Mouse (Mus musculus) ovary, postnatal 36 days (tissue): ENCODE results near the gene Slc25a43.

Experiments used
- DNase-seq: peaks from one replicate; pipeline ENCODE4 v3.0.0; 2022; ENCODE audit warnings: low spot score, mixed read lengths

The Slc25a43 gene

GRCm38 (mm10) chrX:36743503-36744101 is at the start of gene Slc25a43:
Gene Slc25a43 (plus strand): TSS chrX:36743659.
- peak; percentile 38 for DNase-seq

- DNase-seq: no peak
Observed at GRCm38 (mm10) chrX:36740124-36740951, 3.1 kb upstream of the Slc25a43 start.

- DNase-seq: no peak
Observed at GRCm38 (mm10) chrX:36741278-36741677, 2.2 kb upstream of the Slc25a43 start.

GRCm38 (mm10) chrX:36742744-36743143 is 715 bp upstream of the Slc25a43 start:
- DNase-seq: no peak

GRCm38 (mm10) chrX:36744735-36745134 is 1.3 kb downstream of the Slc25a43 start:
- DNase-seq: peak; percentile 20

GRCm38 (mm10) chrX:36745333-36745732 is 1.9 kb downstream of the Slc25a43 start:
- DNase-seq: no peak

- DNase-seq: no peak
Observed at GRCm38 (mm10) chrX:36746789-36747188, 3.3 kb downstream of the Slc25a43 start.

GRCm38 (mm10) chrX:36748573-36748972 is 5.1 kb downstream of the Slc25a43 start:
- no peak for DNase-seq

GRCm38 (mm10) chrX:36749281-36749785 is 5.9 kb downstream of the Slc25a43 start:
- DNase-seq: no peak

GRCm38 (mm10) chrX:36750591-36750990 is 7.1 kb downstream of the Slc25a43 start:
- no peak for DNase-seq

GRCm38 (mm10) chrX:36752586-36752985 is 9.1 kb downstream of the Slc25a43 start:
- no peak for DNase-seq

- DNase-seq: no peak
Observed at GRCm38 (mm10) chrX:36757796-36758472, 14.5 kb downstream of the Slc25a43 start.

GRCm38 (mm10) chrX:36758566-36758965 is 15.1 kb downstream of the Slc25a43 start:
- no peak for DNase-seq

GRCm38 (mm10) chrX:36760946-36761635 is 17.6 kb downstream of the Slc25a43 start:
- DNase-seq: no peak

GRCm38 (mm10) chrX:36762289-36762688 is 18.8 kb downstream of the Slc25a43 start:
- DNase-seq: no peak

- DNase-seq: no peak
Observed at GRCm38 (mm10) chrX:36762894-36763293, 19.4 kb downstream of the Slc25a43 start.

GRCm38 (mm10) chrX:36763298-36763933 is 20.0 kb downstream of the Slc25a43 start:
- no peak for DNase-seq

- DNase-seq: no peak
Observed at GRCm38 (mm10) chrX:36763934-36764317, 20.5 kb downstream of the Slc25a43 start.

- no peak for DNase-seq
Observed at GRCm38 (mm10) chrX:36767386-36767785, 23.9 kb downstream of the Slc25a43 start.

- DNase-seq: no peak
Observed at GRCm38 (mm10) chrX:36772591-36772990, 29.1 kb downstream of the Slc25a43 start.

GRCm38 (mm10) chrX:36775520-36775919 is 32.1 kb downstream of the Slc25a43 start:
- DNase-seq: no peak

- DNase-seq: no peak
Observed at GRCm38 (mm10) chrX:36777694-36778093, 34.2 kb downstream of the Slc25a43 start.
